Mouse (Mus musculus) heart, embryonic 11.5 days (tissue): ENCODE results near the gene Dnajb11. TPM values are rescaled to one million over a fixed set of nuclear protein-coding genes. Genes with fewer than 3 reads are reported as not detected.

Experiments used
- ATAC-seq: fragments of 200-750 bp; cut with Nextera tagmentation; replicated peaks from 2 replicates; pipeline ENCODE4 v1.8.0; 2017; ENCODE audit warnings: moderate library complexity; ENCODE audit not compliant: insufficient number of reproducible peaks, low FRiP score, low TSS enrichment
- H3K27ac ChIP-seq: fragments of 300-500 bp; sonication (generic); 2 replicates; pipeline ENCODE4 v1.5.1; 2014; ENCODE audit warnings: mild to moderate bottlenecking, low read depth, low read length
- H3K27me3 ChIP-seq: fragments of 300-500 bp; sonication (generic); 2 replicates; pipeline ENCODE4 v1.6.1; 2014; ENCODE audit warnings: mild to moderate bottlenecking, low read length, mixed read lengths; ENCODE audit not compliant: control insufficient read depth, insufficient read depth
- H3K36me3 ChIP-seq: fragments of 300-500 bp; sonication (generic); 2 replicates; pipeline ENCODE4 v1.6.1; 2014; ENCODE audit warnings: mild to moderate bottlenecking, low read length, moderate library complexity, mixed read lengths; ENCODE audit not compliant: control insufficient read depth, insufficient read depth
- H3K4me1 ChIP-seq: fragments of 300-500 bp; sonication (generic); 2 replicates; pipeline ENCODE4 v1.6.1; 2014; ENCODE audit warnings: low read length; ENCODE audit not compliant: control insufficient read depth, insufficient read depth
- H3K4me2 ChIP-seq: fragments of 300-500 bp; sonication (generic); 2 replicates; pipeline ENCODE4 v1.6.1; 2014; ENCODE audit warnings: mild to moderate bottlenecking, moderate library complexity
- H3K4me3 ChIP-seq: fragments of 300-500 bp; sonication (generic); 2 replicates; pipeline ENCODE4 v1.5.1; 2014; ENCODE audit warnings: low read depth, low read length
- H3K9ac ChIP-seq: fragments of 300-500 bp; sonication (generic); 2 replicates; pipeline ENCODE4 v1.6.1; 2014; ENCODE audit warnings: mild to moderate bottlenecking, low read depth, low read length, moderate library complexity
- H3K9me3 ChIP-seq: fragments of 300-500 bp; sonication (generic); replicated peaks from 2 replicates; pipeline ENCODE4 v1.6.1; 2016; ENCODE audit warnings: low read length; ENCODE audit not compliant: control insufficient read depth
- WGBS: fragments of 180-500 bp; shearing (Covaris S2); extraction: QIAGEN DNeasy Blood & Tissue Kit; methylation state at CpG from one replicate; pipeline ENCODE4 v1.1.7; 2014; ENCODE audit not compliant: insufficient replicate concordance; 5-methylcytosine and 5-hydroxymethylcytosine counted together
- polyA plus RNA-seq: library from polyadenylated mRNA; unstranded; fragments of >200 nt; fragmentation: Nextera tagmentation; extraction: Ambion mirVana; gene quantifications from 2 replicates; pipeline ENCODE4 v1.2.1, GENCODE M21; 2014

Gene Dnajb11
- polyA plus RNA-seq, 1 experiment from 2014 or later: 130 TPM

GRCm38 (mm10) chr16:22845481-22845880, 12.2 kb upstream of the Dnajb11 start:
- 75% methylated on average over 4 of the region's 4 CpGs for WGBS
- no peak for ATAC-seq

GRCm38 (mm10) chr16:22847686-22848085, 10.0 kb upstream of the Dnajb11 start:
- no peaks in the 10 kb centered on the region for H3K9me3 ChIP-seq
- 89% methylated on average over 1 of the region's 1 CpGs for WGBS
- no peak for ATAC-seq

More at GRCm38 (mm10) chr16:22845481-22845880, 12.2 kb upstream of the Dnajb11 start:
- Histone ChIP-seq H3K27ac (no peak overlapping the region), H3K27me3 (no peaks in the 10 kb centered on the region), H3K4me3 (no peak overlapping the region), H3K4me1 (no peaks in the 10 kb centered on the region), H3K36me3 (peaks cover 2% of the 10 kb centered on the region; the same call in 1 of the 2 replicates), H3K4me2 (no peak overlapping the region), H3K9ac (no peak overlapping the region), H3K9me3 (no peaks in the 10 kb centered on the region)

DNA sequence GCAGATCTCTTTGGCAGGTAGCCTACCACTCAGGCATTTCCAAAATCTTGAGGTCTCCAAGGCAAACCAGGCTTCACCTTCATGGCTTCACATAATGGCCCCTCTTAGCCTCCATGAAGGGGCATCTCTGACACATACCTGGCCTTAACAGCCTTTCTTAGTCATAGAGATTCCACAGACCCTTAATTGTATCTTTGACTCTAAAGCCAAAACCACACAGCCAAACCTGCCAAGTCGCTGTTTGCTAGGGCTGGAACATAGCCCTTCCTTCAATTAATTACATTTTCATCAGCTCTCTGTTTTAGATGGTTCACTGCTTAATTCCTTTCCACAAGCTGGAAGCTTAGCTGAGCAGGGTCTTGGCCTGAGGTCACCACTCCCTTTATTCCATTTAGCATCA, 9.3 kb upstream of the Dnajb11 start:
- Histone ChIP-seq H3K4me2 (no peak overlapping the region), H3K27ac (no peak overlapping the region), H3K27me3 (no peaks in the 10 kb centered on the region), H3K9ac (no peak overlapping the region), H3K4me1 (no peaks in the 10 kb centered on the region), H3K9me3 (no peaks in the 10 kb centered on the region), H3K36me3 (no peaks in the 10 kb centered on the region), H3K4me3 (no peak overlapping the region)
- no peak for ATAC-seq
- 91% methylated on average over 1 of the region's 1 CpGs for WGBS

More at GRCm38 (mm10) chr16:22847686-22848085, 10.0 kb upstream of the Dnajb11 start:
- Histone ChIP-seq H3K4me1 (no peaks in the 10 kb centered on the region), H3K4me3 (no peak overlapping the region), H3K27ac (no peak overlapping the region), H3K27me3 (no peaks in the 10 kb centered on the region), H3K4me2 (no peak overlapping the region), H3K36me3 (no peaks in the 10 kb centered on the region), H3K9ac (no peak overlapping the region)

- Histone ChIP-seq H3K9ac (no peak overlapping the region), H3K9me3 (no peaks in the 10 kb centered on the region), H3K4me2 (no peak overlapping the region), H3K4me3 (no peak overlapping the region), H3K4me1 (0 out of 2 replicates have a peak, but pooled peaks cover 2% of the 10 kb centered on the region), H3K27ac (no peak overlapping the region), H3K36me3 (no peaks in the 10 kb centered on the region), H3K27me3 (no peaks in the 10 kb centered on the region)
- WGBS: 92% methylated on average over 4 of the region's 4 CpGs
- ATAC-seq: no peak
These were observed 4.9 kb upstream of the Dnajb11 start for GRCm38 (mm10) chr16:22852709-22853108.

DNA sequence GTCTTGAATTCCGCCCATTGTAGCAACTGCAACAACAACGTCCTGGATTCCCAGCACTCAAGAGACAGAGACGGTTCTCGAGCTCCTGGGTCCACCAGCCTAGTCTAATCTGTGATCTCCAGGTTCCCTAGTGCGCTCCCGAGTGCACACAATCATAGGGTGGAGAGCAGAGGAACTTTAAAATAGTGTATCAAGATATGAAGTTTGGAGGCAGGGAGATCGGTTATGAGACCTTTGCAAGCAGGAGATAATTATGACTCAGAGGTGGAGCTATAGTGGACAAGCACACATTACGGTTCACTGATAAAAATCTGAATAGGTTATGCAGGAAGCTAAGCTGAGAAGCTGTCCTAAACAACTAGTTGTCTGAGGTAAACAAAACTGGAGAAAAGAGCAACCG, 872 bp upstream of the Dnajb11 start:
- WGBS: 11% methylated on average over 9 of the region's 9 CpGs
- H3K27ac ChIP-seq: peak overlapping the region; percentile 70
- ATAC-seq: no peak

DNA sequence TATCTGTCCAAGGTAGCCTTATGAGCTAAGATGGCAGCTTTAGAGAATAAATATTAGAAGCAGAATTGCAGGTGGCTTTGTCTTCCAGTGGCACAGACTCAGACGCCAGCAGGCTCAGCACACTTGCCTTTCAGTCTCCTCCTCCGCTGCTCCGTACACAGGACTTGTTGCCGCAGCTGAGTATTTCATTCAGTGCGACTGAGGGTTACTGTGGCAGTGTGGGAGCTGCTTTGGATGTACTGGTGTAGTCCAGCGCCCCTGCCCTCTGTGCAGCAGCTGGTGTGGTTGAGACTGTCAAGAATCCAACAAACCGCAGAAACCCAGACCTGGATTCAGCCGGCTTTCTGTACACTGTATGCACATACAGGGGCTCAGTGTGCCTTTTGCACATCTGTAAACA, 14.8 kb downstream of the Dnajb11 start:
- Histone ChIP-seq H3K4me1 (no peaks in the 10 kb centered on the region), H3K27ac (no peak overlapping the region), H3K9me3 (no peaks in the 10 kb centered on the region), H3K4me2 (no peak overlapping the region), H3K27me3 (no peaks in the 10 kb centered on the region), H3K36me3 (peaks cover 21% of the 10 kb centered on the region), H3K9ac (no peak overlapping the region), H3K4me3 (no peak overlapping the region)
- no peak for ATAC-seq
- WGBS: 88% methylated on average over 8 of the region's 8 CpGs

More for the DNA sequence above, 872 bp upstream of the Dnajb11 start:
- Histone ChIP-seq H3K4me3 (peak overlapping the region; percentile 99), H3K4me2 (peak overlapping the region; percentile 63), H3K27me3 (no peaks in the 10 kb centered on the region), H3K4me1 (peaks cover 7% of the 10 kb centered on the region), H3K9me3 (no peaks in the 10 kb centered on the region), H3K9ac (peak overlapping the region; percentile 71), H3K36me3 (no peaks in the 10 kb centered on the region)

GRCm38 (mm10) chr16:22873369-22873768, 15.7 kb downstream of the Dnajb11 start:
- 58% methylated on average over 4 of the region's 4 CpGs for WGBS
- Histone ChIP-seq H3K27ac (no peak overlapping the region), H3K4me2 (no peak overlapping the region), H3K36me3 (peaks cover 18% of the 10 kb centered on the region), H3K27me3 (no peaks in the 10 kb centered on the region), H3K9ac (no peak overlapping the region), H3K4me1 (no peaks in the 10 kb centered on the region), H3K4me3 (no peak overlapping the region), H3K9me3 (no peaks in the 10 kb centered on the region)
- no peak for ATAC-seq

- Histone ChIP-seq H3K27me3 (no peaks in the 10 kb centered on the region), H3K9me3 (no peaks in the 10 kb centered on the region), H3K4me2 (no peak overlapping the region), H3K27ac (no peak overlapping the region), H3K4me3 (no peak overlapping the region), H3K4me1 (no peaks in the 10 kb centered on the region), H3K36me3 (0 out of 2 replicates have a peak, but pooled peaks cover 3% of the 10 kb centered on the region), H3K9ac (no peak overlapping the region)
- WGBS: 41% methylated on average over 9 of the region's 9 CpGs
- ATAC-seq: no peak
These were observed 18.8 kb downstream of the Dnajb11 start for GRCm38 (mm10) chr16:22876218-22877043.
